Mouse (Mus musculus): ENCODE results near the gene Snd1.

DNA sequence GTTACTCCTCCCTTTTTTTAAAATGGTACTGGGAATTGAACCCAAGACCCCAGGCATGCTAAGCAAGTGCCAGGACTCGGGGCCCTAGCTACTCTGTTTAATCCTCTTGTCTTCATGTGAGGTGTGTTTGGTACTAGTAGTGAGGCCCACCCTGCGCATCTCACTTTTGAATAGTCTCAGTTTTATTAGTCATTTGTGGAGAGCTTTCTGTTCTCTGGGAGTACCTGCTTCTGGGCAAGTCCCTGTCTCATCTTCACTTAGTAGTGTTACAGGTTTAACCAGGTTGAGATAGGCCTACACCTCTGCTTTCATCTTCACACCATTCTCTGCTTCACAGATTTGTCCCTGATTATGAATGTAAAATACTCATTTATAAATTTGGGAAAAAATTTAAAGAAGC, 84.5 kb downstream of the Snd1 start:
- TF ChIP-seq POLR2A (IDR thresholded peaks at IDR 0.05; ENCODE audit: insufficient read length, low read depth) (no peak), MYOG (IDR thresholded peaks at IDR 0.05; ENCODE audit: control insufficient read depth in 1 of 3, insufficient read depth in 1 of 3, insufficient read length in 2 of 3, low read depth in 2 of 3) (no peak), TCF12 (IDR thresholded peaks at IDR 0.05; ENCODE audit: insufficient read depth, poor library complexity, severe bottlenecking) (no peak), MYOD1 (IDR thresholded peaks at IDR 0.05; ENCODE audit: control insufficient read depth in 1 of 3, insufficient read length in 2 of 3, low read depth in 2 of 3) (no peak), POLR2AphosphoS2 (IDR thresholded peaks at IDR 0.05; ENCODE audit: insufficient read length, low read depth) (no peak), TCF3 (IDR thresholded peaks at IDR 0.05; ENCODE audit: insufficient read length, low read depth) (no peak), MAX (IDR thresholded peaks at IDR 0.05; ENCODE audit: low read depth) (no peak), E2F4 (IDR thresholded peaks at IDR 0.05; ENCODE audit: insufficient read depth) (no peak)

All from myocyte (in vitro differentiated cells).